23 mouse cellular contexts compared by ENCODE assay signal in the genomic region with DNA sequence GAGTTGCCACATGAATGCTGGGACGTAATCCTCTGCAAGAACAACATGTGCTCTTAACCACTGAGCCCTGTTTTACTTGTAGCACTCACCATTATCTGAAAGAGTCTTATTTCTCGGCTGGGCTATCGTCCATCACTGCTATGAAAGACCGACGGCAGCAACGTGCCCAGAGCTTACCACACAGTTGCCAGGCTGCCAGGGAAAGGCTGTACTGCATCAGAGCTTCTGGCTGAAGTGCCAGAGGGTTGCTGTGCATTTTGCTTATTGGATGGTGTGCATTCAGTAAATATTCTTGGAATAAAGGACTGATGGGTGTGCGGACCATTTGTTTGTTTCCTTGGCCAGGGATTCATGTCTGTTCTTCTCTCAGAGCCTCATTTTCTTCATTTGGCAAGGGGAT. TPM values are rescaled to one million over a fixed set of nuclear protein-coding genes. Genes with fewer than 3 reads are reported as not detected.
DNase-seq lines count a peak whose midpoint lies in the region; ATAC-seq and TF ChIP-seq lines count a peak whose summit lies in the region.
"Had no signal": no experiment of that assay in that cellular context is flagged by ENCODE, and none has a peak within 500 bp of the region (broad histone marks: within the 10 kb centered on the region; RNA-seq: fewer than 3 reads in every experiment).

No protein-coding gene starts in this region.

- ATAC-seq in forebrain, embryonic 15.5 days (replicated peaks), result 0 out of 2 replicates have a peak, but pooled peaks have one; percentile 38
- no peak for ATAC-seq in forebrain, embryonic 12.5 days (ENCODE audit: low FRiP score)
- no peak for ATAC-seq in hindbrain, postnatal 0 days
- ATAC-seq: intestine, embryonic 16.5 days had no signal

- no peak overlapping the region for H3K4me3 ChIP-seq in forebrain, embryonic 15.5 days
- H3K4me3 ChIP-seq in forebrain, embryonic 12.5 days (replicated peaks), result no peak overlapping the region
- H3K4me3 ChIP-seq in hindbrain, postnatal 0 days (ENCODE audit: low read length), result no peak overlapping the region
- H3K4me3 ChIP-seq in hindbrain, embryonic 10.5 days, result no peak overlapping the region
- H3K4me3 ChIP-seq: embryonic facial prominence, embryonic 12.5 days; heart, adult 2 months; heart, embryonic 15.5 days had no signal

- no peaks in the 10 kb centered on the region for H3K9me3 ChIP-seq in forebrain, embryonic 15.5 days
- no peaks in the 10 kb centered on the region for H3K9me3 ChIP-seq in forebrain, embryonic 12.5 days
- no peaks in the 10 kb centered on the region for H3K9me3 ChIP-seq in hindbrain, postnatal 0 days (ENCODE audit: low read length)
- H3K9me3 ChIP-seq in hindbrain, embryonic 10.5 days, result no peaks in the 10 kb centered on the region
- H3K9me3 ChIP-seq: embryonic facial prominence, embryonic 12.5 days; heart, embryonic 15.5 days had no signal

- H3K9ac ChIP-seq in forebrain, embryonic 15.5 days (replicated peaks), result no peak overlapping the region
- H3K9ac ChIP-seq in forebrain, embryonic 12.5 days, result no peak overlapping the region
- H3K9ac ChIP-seq in hindbrain, postnatal 0 days (replicated peaks; ENCODE audit: low read length), result no peak overlapping the region
- H3K9ac ChIP-seq: embryonic facial prominence, embryonic 12.5 days; heart, embryonic 15.5 days; hindbrain, embryonic 14.5 days had no signal

- TF ChIP-seq CTCF in hindbrain, postnatal 0 days (IDR thresholded peaks at IDR 0.05; ENCODE audit: low read depth), result no peak

- DNase-seq in hindbrain, postnatal 0 days (ENCODE audit: low spot score), result peak; percentile 19
- no peak for DNase-seq in hindbrain, embryonic 10.5 days (ENCODE audit: low spot score)
- DNase-seq in right cerebral cortex, postnatal 10 days (ENCODE audit: low spot score in 2 of 2), result peak; percentile 49
- DNase-seq in right cerebral cortex, adult 2 months (ENCODE audit: low spot score in 2 of 2), result no peak
- no peak for DNase-seq in adrenal gland, postnatal 36 days
- DNase-seq: adrenal gland, postnatal 14 days; cerebellum, adult 11 months; cerebellum, adult 8-10 months; cerebellum, postnatal 14 days; gastrocnemius, postnatal 10 days; heart, postnatal 14 days had no signal

- 62% methylated on average over 7 of the region's 7 CpGs for WGBS in forebrain, embryonic 15.5 days
- 83% methylated on average over 7 of the region's 7 CpGs for WGBS in forebrain, embryonic 12.5 days
- WGBS in hindbrain, postnatal 0 days, result 46% methylated on average over 7 of the region's 7 CpGs
- 82% methylated on average over 7 of the region's 7 CpGs for WGBS in hindbrain, embryonic 10.5 days

- H3K27ac ChIP-seq in forebrain, embryonic 15.5 days (replicated peaks), result no peak overlapping the region
- no peak overlapping the region for H3K27ac ChIP-seq in forebrain, embryonic 12.5 days
- H3K27ac ChIP-seq in hindbrain, postnatal 0 days, result no peak overlapping the region
- no peak overlapping the region for H3K27ac ChIP-seq in hindbrain, embryonic 10.5 days
- H3K27ac ChIP-seq: embryonic facial prominence, embryonic 12.5 days; heart, adult 2 months; heart, embryonic 15.5 days; hindbrain, embryonic 14.5 days had no signal

- H3K4me2 ChIP-seq in forebrain, embryonic 15.5 days (replicated peaks), result no peak overlapping the region
- H3K4me2 ChIP-seq in forebrain, embryonic 12.5 days, result no peak overlapping the region
- H3K4me2 ChIP-seq in hindbrain, postnatal 0 days (ENCODE audit: low read depth, low read length), result no peak overlapping the region
- H3K4me2 ChIP-seq: embryonic facial prominence, embryonic 12.5 days; heart, embryonic 11.5 days; heart, embryonic 15.5 days; hindbrain, embryonic 14.5 days had no signal

- H3K4me1 ChIP-seq in forebrain, embryonic 15.5 days, result no peaks in the 10 kb centered on the region
- H3K4me1 ChIP-seq in forebrain, embryonic 12.5 days, result peaks cover 2% of the 10 kb centered on the region; the same call in 1 of the 2 replicates
- H3K4me1 ChIP-seq in hindbrain, postnatal 0 days (ENCODE audit: insufficient read depth, low read length), result no peaks in the 10 kb centered on the region
- H3K4me1 ChIP-seq in hindbrain, embryonic 10.5 days (replicated peaks), result peaks cover 14% of the 10 kb centered on the region
- H3K4me1 ChIP-seq: embryonic facial prominence, embryonic 12.5 days had no signal

- H3K27me3 ChIP-seq in forebrain, embryonic 15.5 days, result no peaks in the 10 kb centered on the region
- no peaks in the 10 kb centered on the region for H3K27me3 ChIP-seq in forebrain, embryonic 12.5 days
- no peaks in the 10 kb centered on the region for H3K27me3 ChIP-seq in hindbrain, postnatal 0 days (ENCODE audit: insufficient read depth, low read length)
- 0 out of 2 replicates have a peak, but pooled peaks cover 4% of the 10 kb centered on the region for H3K27me3 ChIP-seq in hindbrain, embryonic 10.5 days (ENCODE audit: insufficient read depth, poor library complexity, severe bottlenecking)
- H3K27me3 ChIP-seq: embryonic facial prominence, embryonic 12.5 days had no signal

- H3K36me3 ChIP-seq in forebrain, embryonic 15.5 days, result no peaks in the 10 kb centered on the region
- H3K36me3 ChIP-seq in forebrain, embryonic 12.5 days (replicated peaks), result no peaks in the 10 kb centered on the region
- H3K36me3 ChIP-seq in hindbrain, postnatal 0 days (ENCODE audit: insufficient read depth, low read length), result no peaks in the 10 kb centered on the region
- H3K36me3 ChIP-seq in hindbrain, embryonic 10.5 days, result no peaks in the 10 kb centered on the region
- H3K36me3 ChIP-seq: embryonic facial prominence, embryonic 12.5 days; heart, embryonic 15.5 days had no signal

RNA-seq across cellular contexts. Expression of a gene that starts 2.8 kb away (rescaled TPM):
- polyA plus RNA-seq in forebrain, embryonic 15.5 days (2015; fragmentation: Nextera tagmentation; extraction: Ambion mirVana), result not detected in 2 replicates
- 0.27 and 0.35 TPM in 2 replicates for polyA plus RNA-seq in forebrain, embryonic 12.5 days (2016; fragmentation: Nextera tagmentation; extraction: Ambion mirVana)
- not detected in 2 replicates for total RNA-seq in hindbrain, postnatal 0 days (2014; rRNA removed)
- polyA plus RNA-seq in hindbrain, postnatal 0 days (2015; fragmentation: Nextera tagmentation; extraction: Ambion mirVana), result not detected in 2 replicates
- polyA plus RNA-seq in hindbrain, embryonic 10.5 days (2016; fragmentation: Nextera tagmentation; extraction: Ambion mirVana), result 1.1 and 2.8 TPM in 2 replicates
- total RNA-seq in adrenal gland, postnatal 36 days (2021), result not detected
- total RNA-seq: adrenal gland, adult 18-20 months; gastrocnemius, postnatal 10 days; heart, adult 2 months; heart, postnatal 14 days; hematopoietic stem cell, adult 5-6 weeks; MEL had no signal
- polyA plus RNA-seq: C2C12; hindbrain, embryonic 14.5 days had no signal

RNA-seq across cellular contexts. Expression of a gene that starts 19.9 kb away (rescaled TPM):
- polyA plus RNA-seq in forebrain, embryonic 15.5 days (2015; fragmentation: Nextera tagmentation; extraction: Ambion mirVana), result 0.09 and 0.27 TPM in 2 replicates
- polyA plus RNA-seq in forebrain, embryonic 12.5 days (2016; fragmentation: Nextera tagmentation; extraction: Ambion mirVana), result 0.36 TPM in 1 of 2 replicates, not detected in the other
- total RNA-seq in hindbrain, postnatal 0 days (2014; rRNA removed), result 0.90 and 4.8 TPM in 2 replicates
- 0.64 and 0.83 TPM in 2 replicates for polyA plus RNA-seq in hindbrain, postnatal 0 days (2015; fragmentation: Nextera tagmentation; extraction: Ambion mirVana)
- polyA plus RNA-seq in hindbrain, embryonic 10.5 days (2016; fragmentation: Nextera tagmentation; extraction: Ambion mirVana), result 0.71 and 1.1 TPM in 2 replicates
- not detected for total RNA-seq in adrenal gland, postnatal 36 days (2021)
- total RNA-seq: adrenal gland, adult 18-20 months; heart, adult 2 months; hematopoietic stem cell, adult 5-6 weeks had no signal
- polyA plus RNA-seq: C2C12; hindbrain, embryonic 14.5 days had no signal

RNA-seq across cellular contexts. Expression of a gene that starts 34.1 kb away (rescaled TPM):
- 12.3 and 14.0 TPM in 2 replicates for polyA plus RNA-seq in forebrain, embryonic 15.5 days (2015; fragmentation: Nextera tagmentation; extraction: Ambion mirVana)
- polyA plus RNA-seq in forebrain, embryonic 12.5 days (2016; fragmentation: Nextera tagmentation; extraction: Ambion mirVana), result 15.4 and 15.6 TPM in 2 replicates
- total RNA-seq in hindbrain, postnatal 0 days (2014; rRNA removed), result 15.9 and 20.2 TPM in 2 replicates
- 10.5 and 11.6 TPM in 2 replicates for polyA plus RNA-seq in hindbrain, postnatal 0 days (2015; fragmentation: Nextera tagmentation; extraction: Ambion mirVana)
- polyA plus RNA-seq in hindbrain, embryonic 10.5 days (2016; fragmentation: Nextera tagmentation; extraction: Ambion mirVana), result 16.0 and 19.5 TPM in 2 replicates
- total RNA-seq in adrenal gland, postnatal 36 days (2021), result 10 to 100 TPM; 31.9 to 61.4 TPM
- total RNA-seq: MEL had no signal
- polyA plus RNA-seq: C2C12 had no signal

Comparison
In these comparisons a context has a peak if more than half of its experiments do, and no peak if none do; other contexts are left out.
1. DNase-seq: peak in hindbrain, postnatal 0 days (single experiment) and right cerebral cortex, postnatal 10 days (2 of 2); none in hindbrain, embryonic 10.5 days (single experiment), right cerebral cortex, adult 2 months (0 of 2) and adrenal gland, postnatal 36 days (0 of 2).